Mouse (Mus musculus) neutrophil, adult 83 days (primary cell): ENCODE results near the gene Cfap298. TPM values are rescaled to one million over a fixed set of nuclear protein-coding genes. Genes with fewer than 3 reads are reported as not detected.

Experiments used
- total RNA-seq, 2 experiments: library from RNA; stranded (reverse); gene quantifications; one replicate each; pipeline ENCODE4 v1.2.4; 2023

Cfap298 gene
- 1 to 10 TPM; 4.1 to 8.2 TPM for total RNA-seq

GRCm38 (mm10) chr16:90934687-90935328 lies at the start of gene Cfap298:
TSS of gene Cfap298 (minus strand) at chr16:90935114.

Other genes with a start within 250 kb of the Cfap298 start
- 10 to 100 TPM; 27.2 to 30.4 TPM for gene Mis18a, start 207.7 kb downstream of the Cfap298 start, total RNA-seq
- not detected for gene Mrap, start 196.9 kb downstream of the Cfap298 start, total RNA-seq
- gene Urb1, start 124.7 kb downstream of the Cfap298 start, total RNA-seq, result 1 to 10 TPM; 7.3 to 8.5 TPM
- gene Eva1c, start 108.4 kb downstream of the Cfap298 start, total RNA-seq, result not detected
- gene Synj1, start 76.2 kb upstream of the Cfap298 start, total RNA-seq, result 100 to 1,000 TPM; 146 to 159 TPM
- gene Paxbp1, start 109.4 kb upstream of the Cfap298 start, total RNA-seq, result 10 to 100 TPM; 61.0 to 61.4 TPM
- gene 4932438H23Rik, start 160.0 kb upstream of the Cfap298 start, total RNA-seq, result not detected